Mouse (Mus musculus): ENCODE measurements at regions not wholly inside any gene's neighbourhood (a gene's known extent, or its start where the extent isn't known, plus 50 kb on each side); places are given as distances from the start of the nearest gene placed in this dataset.

DNA sequence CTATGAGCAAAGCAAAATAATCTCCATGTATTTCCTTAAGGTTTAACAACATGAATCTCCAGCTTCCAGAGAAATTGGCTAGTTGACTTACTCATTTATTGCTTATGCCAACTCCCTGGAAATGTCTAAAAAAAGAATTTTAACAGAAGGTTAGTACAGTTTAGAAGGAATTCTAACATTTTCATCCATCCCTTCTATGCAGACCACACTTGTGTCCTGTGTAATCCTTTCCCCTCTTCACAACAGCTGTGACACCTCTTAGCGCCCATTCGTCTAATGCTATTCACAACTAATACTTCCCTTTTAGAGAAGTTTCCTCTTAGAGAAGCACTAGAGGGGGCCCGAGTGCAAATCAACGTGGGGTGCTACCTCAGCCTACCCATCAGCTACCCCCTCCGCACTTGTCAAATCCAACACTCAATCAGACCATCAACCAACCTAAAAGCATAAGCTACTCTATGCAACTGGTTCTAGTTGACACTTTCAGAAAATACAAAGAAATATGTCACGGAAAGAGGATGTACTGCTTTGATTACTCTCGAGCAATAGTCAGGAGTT lies 428.4 kb upstream of the Mef2c start (continued):
- no peak for TF ChIP-seq TCF12 (IDR thresholded peaks at IDR 0.05; ENCODE audit: low read depth, low read length)
- TF ChIP-seq MAX (IDR thresholded peaks at IDR 0.05; ENCODE audit: low read length) = no peak
- TF ChIP-seq POLR2AphosphoS2 (IDR thresholded peaks at IDR 0.05; ENCODE audit: low read depth, low read length) = no peak
- no peak for TF ChIP-seq ZMIZ1 (IDR thresholded peaks at IDR 0.05; ENCODE audit: low read depth, low read length)
- peak; percentile 49; the same call in 1 of the 2 replicates for TF ChIP-seq ZC3H11A (IDR thresholded peaks at IDR 0.05; ENCODE audit: low read depth, low read length)

DNA sequence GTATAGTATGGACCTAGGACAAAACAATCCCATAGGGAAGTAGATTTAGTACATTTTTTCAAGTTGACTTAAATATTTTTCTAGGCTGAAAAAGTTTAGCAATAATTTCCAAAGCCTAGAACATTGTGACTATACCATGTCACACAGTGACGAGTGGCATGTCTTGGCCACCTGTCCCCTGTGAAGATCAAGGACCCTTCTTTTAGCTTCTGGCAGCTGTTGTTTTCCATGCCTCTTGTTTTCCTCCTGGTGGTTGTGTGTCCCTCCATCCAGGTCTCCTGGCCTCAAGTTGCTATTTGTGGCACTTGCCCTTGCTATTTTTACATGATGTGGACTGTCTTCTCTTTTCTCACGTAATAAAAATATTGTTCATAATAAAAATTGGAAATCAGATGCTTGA lies 427.2 kb upstream of the Mef2c start:
- TF ChIP-seq SIN3A (IDR thresholded peaks at IDR 0.05; ENCODE audit: low read length) (no peak), ZMIZ1 (IDR thresholded peaks at IDR 0.05; ENCODE audit: low read depth, low read length) (no peak), ZC3H11A (IDR thresholded peaks at IDR 0.05; ENCODE audit: low read depth, low read length) (no peak), IRF4 (IDR thresholded peaks at IDR 0.05; ENCODE audit: low read depth, low read length) (no peak), USF2 (conservative IDR thresholded peaks at IDR 0.05; ENCODE audit: low read depth, low read length) (no peak), ELF1 (IDR thresholded peaks at IDR 0.05; ENCODE audit: low read depth, low read length) (no peak), POLR2AphosphoS2 (IDR thresholded peaks at IDR 0.05; ENCODE audit: low read depth, low read length) (no peak), MAFK (IDR thresholded peaks at IDR 0.05; ENCODE audit: insufficient replicate concordance, low read length) (no peak), ZNF384 (IDR thresholded peaks at IDR 0.05; ENCODE audit: low read depth, low read length) (no peak), E2F4 (IDR thresholded peaks at IDR 0.05; ENCODE audit: insufficient replicate concordance, low read depth, low read length) (no peak), RCOR1 (conservative IDR thresholded peaks at IDR 0.05; ENCODE audit: low read depth, low read length) (no peak), PAX5 (IDR thresholded peaks at IDR 0.05; ENCODE audit: low read length) (no peak), GABPA (IDR thresholded peaks at IDR 0.05; ENCODE audit: insufficient replicate concordance, low read depth, low read length) (no peak), CHD2 (IDR thresholded peaks at IDR 0.05; ENCODE audit: low read length) (no peak), UBTF (IDR thresholded peaks at IDR 0.05; ENCODE audit: low read depth, low read length) (no peak), MAX (IDR thresholded peaks at IDR 0.05; ENCODE audit: low read length) (no peak), MYC (IDR thresholded peaks at IDR 0.05; ENCODE audit: low read depth, low read length) (no peak), CTCF (conservative IDR thresholded peaks at IDR 0.05 in 1 of 2, IDR thresholded peaks at IDR 0.05 in 1 of 2; ENCODE audit: low read depth in 2 of 2, low read length in 2 of 2) (no peak), USF1 (IDR thresholded peaks at IDR 0.05; ENCODE audit: low read depth, low read length) (no peak), CHD1 (IDR thresholded peaks at IDR 0.05; ENCODE audit: low read depth, low read length) (no peak)
- no peak overlapping the region for H3K4me3 ChIP-seq (replicated peaks in 1 of 3; ENCODE audit: low read depth in 2 of 3, low read length in 2 of 3, poor library complexity in 1 of 3)

More for the DNA sequence above, 427.2 kb upstream of the Mef2c start:
- DNase-seq (ENCODE audit: extremely low read depth) = no peak
- no peak overlapping the region for H3K9ac ChIP-seq (ENCODE audit: insufficient read depth, low read depth)
- in situ Hi-C loops (cut with MboI; ENCODE audit: low pct_ligation_motif_present, low pct_unique_long_range_greater_than_20kb, low sequenced_read_pairs) = loop anchor here (10.0 kb wide), 1 partner anchor 578 kb away; no protein-coding TSS in a partner anchor
- no peak overlapping the region for H3K27ac ChIP-seq (ENCODE audit: insufficient read depth, low read depth)
- H3K4me1 ChIP-seq (ENCODE audit: control insufficient read depth in 1 of 2, insufficient read depth in 2 of 2) = peaks cover 4 to 18% of the 10 kb centered on the region in 2 experiments; a peak in 3 of 4 replicates
- H3K9me3 ChIP-seq (replicated peaks; ENCODE audit: low read length) = no peaks in the 10 kb centered on the region
- H3K36me3 ChIP-seq (replicated peaks in 1 of 2; ENCODE audit: control insufficient read depth in 1 of 2, insufficient read depth in 1 of 2, low read length in 1 of 2) = no peaks in the 10 kb centered on the region
- H3K79me2 ChIP-seq (replicated peaks; ENCODE audit: control insufficient read depth, extremely low read depth, insufficient read depth, poor library complexity, severe bottlenecking) = no peaks in the 10 kb centered on the region
- H3K4me2 ChIP-seq (ENCODE audit: insufficient read depth, low read depth, poor library complexity, severe bottlenecking) = no peak overlapping the region
- dilution Hi-C loops (cut with MboI; ENCODE audit: extremely low pct_ligation_motif_present, extremely low pct_unique_long_range_greater_than_20kb, low sequenced_read_pairs) = no loop called here
- no peaks in the 10 kb centered on the region for H3K27me3 ChIP-seq (replicated peaks)
